Mouse (Mus musculus) right cerebral cortex, postnatal 4 days (tissue): Measurements from ENCODE around the gene Atp13a2.

ENCODE experiments used
- DNase-seq: peaks from one replicate; pipeline ENCODE4 v3.0.0-alpha.2; 2022

Atp13a2 gene

DNA sequence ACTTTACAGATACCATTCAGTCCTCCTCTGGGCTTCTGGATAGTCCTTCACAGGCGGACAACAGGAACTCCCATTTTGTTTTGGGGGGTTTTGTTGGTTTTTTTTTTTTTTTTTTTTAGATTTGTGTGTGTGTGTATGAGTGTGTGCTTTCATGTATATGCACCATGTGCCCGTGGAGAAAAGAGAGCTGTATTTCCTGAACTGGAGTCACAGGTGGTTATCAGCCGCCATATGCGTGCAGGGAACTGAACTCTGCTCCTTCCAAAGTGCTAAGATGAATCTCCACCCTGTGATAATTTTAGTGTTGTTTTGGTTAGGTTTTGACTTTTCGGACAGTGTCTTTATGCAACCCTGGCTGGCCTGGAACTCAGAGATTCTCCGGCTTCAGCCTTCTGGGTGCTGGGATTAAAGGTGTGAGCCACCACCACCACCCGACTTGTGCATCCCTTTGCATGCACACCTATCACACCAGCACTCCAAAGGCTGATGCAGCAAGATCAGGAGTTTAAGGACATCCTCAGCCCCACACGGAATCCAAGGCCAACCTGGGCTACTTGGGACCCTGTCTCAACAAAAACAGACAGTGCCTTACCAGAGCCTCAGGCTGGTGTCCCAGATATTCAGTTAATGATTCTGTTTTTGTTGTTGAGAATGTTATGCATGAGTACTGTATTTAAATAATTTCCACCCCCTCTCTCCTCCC is 24.3 kb upstream of the Atp13a2 start:
- DNase-seq: no peak

DNA sequence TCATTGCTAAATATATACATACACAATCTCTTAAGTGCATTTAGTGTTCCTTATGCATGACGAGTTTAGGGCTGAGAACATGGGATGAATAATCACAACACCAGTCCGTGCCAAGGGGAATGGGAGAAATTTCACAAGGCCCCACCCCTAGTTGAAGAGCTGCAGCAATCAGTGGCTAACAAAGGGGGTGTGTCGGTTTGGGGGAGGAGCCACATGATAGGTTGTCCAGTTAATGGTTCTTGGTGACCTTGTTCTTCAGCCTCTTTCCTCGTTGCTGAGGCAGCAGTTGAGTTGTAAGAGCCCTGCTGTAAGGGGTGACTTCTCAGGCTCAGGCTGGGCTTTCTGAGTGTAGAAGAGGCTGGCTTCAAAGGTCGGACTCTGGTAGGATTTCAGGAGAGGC is 23.7 kb upstream of the Atp13a2 start:
- DNase-seq: no peak

DNA sequence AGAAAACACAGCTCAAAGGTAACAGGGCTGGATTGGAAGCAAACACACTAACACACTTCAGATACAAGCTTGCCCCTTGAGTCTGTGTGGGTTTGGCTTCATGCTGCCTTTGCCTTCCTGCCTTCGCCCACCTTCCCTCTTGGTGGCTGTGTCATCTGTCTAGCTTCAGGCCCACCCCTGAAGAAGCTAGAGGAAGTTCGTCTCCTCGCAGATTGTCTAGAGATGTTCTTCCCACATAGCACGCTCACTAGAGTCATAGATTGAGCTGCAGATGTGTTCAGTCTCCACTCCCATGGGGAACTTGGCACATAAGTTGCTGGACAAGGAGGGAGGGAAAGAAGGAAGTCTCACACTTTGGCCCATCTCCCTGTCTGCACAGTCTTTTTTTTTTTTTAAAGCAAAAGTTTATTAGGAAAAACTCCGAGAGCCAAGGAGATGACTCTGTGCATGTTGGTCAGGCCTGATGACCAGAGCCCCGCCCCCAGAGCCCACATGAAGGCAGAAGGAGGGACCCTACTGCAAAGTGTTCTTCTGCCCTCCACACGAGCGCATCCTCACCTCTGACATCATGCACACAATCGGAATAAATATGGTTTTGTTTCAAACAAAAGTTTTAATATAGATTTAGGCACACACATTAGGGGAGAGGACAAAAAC is 22.6 kb upstream of the Atp13a2 start:
- DNase-seq: no peak

DNA sequence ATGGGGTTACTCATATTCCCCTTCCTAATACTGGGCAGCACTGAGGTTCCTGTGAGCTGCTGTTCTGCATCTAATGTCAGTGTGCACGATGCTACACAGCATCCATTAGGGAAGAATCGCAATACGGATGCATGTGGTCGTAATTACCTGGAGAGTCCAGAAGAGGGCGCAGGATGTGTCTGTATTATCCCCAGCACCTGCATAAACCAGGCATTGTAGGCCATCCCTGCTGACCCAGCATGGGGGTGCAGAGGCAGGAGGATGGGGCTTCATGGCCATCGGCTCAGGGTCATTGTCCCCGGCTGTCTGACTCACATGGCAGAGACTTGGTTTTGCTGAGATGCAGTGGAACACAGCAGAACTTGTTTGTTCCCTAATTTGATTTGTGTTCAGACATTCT is 22.1 kb upstream of the Atp13a2 start:
- peak; percentile 66 for DNase-seq

DNA sequence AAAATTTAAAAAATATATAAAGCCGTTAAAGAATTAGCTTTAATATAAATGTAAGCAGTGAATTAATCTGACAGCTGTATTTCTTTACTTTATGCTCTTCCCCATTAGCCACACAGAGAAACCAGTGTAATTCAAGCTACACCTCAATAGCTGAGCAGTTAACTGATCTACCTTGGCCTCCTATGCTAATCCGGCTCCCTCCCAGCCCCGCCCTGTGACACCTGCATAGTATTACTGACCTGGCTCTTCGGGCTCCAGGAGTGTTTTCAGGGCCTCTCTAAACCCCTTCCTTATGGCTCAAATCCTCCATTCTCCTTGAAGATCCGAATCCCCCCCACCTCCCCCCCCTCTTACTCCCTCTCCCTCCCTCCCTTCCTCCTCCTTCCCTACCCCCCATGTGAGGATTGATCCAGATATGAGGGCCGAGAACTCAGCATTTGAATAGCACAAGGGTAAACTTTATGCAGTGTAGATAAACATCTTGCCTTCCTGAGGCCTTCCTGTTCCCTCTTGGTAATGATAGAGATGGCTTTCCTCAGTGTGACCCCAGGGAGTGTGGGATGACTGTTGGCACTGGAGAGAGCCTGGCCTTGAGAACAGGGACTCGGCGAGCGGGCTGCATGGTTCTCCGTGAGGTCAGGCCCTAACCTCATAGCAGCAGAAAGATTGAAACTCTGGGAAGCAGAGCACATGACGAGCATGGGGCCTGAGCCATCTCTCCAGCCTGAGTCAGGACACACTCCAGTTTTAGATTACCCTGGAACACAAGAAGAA is 19.1 kb upstream of the Atp13a2 start:
- DNase-seq: no peak

DNA sequence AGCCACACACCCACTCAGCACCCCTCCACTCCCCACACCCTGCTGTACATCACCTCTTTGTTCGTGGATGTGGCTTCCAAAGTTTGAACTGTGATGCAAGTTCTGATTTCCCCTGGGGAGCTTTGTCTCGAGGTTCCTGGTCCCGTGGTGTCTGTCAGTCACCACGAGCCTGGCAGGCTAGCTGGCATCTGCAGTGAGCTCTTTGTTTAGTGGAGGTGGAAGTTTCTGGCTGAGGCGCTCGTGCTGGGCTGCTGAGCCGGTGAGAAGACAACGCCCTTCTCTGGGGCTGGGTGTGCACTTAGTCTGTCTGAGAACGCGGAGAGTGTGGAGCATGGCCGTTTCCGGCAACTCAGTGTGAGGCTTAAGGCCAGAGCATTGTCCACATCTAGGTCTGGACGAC is 15.0 kb upstream of the Atp13a2 start:
- no peak for DNase-seq

DNA sequence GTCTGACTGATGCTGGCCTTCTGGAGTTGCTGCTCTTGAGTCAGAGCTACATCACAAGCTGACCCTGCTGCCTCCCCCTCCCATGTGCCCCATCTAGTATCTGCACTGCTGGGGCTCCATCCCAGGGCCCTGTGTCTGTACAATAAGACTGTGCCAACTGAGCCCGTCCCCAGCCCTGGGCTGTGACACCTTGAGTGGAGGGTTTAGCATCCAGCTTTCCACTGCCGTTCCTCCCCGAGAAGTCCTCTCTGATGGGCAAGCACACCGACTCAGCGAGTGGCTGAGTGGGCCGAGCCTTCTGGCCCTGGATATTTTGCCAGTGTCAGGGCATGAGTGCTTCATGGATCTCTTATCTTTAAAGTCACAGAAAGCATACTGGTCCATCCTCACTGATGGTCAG is 12.3 kb upstream of the Atp13a2 start:
- no peak for DNase-seq

DNA sequence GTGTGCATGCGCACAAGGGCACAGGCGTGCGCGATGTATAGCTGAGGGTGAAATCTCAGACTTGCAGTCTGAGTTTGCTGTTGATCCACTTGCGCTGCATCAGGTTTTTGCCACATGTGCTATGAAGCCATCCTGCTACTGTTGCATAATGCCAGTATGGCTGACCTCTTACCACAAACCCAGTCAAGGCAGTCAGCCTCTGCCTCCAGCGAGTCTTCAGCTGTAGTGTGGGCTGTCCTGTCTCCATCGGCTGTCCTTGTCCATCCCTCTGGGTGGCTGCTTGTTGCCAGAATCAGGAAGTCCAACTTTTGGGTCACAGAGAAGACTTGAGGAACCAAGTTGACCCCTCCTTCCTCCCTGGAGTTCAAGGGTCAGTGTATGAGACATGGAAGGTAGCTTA is 11.3 kb upstream of the Atp13a2 start:
- DNase-seq: no peak

DNA sequence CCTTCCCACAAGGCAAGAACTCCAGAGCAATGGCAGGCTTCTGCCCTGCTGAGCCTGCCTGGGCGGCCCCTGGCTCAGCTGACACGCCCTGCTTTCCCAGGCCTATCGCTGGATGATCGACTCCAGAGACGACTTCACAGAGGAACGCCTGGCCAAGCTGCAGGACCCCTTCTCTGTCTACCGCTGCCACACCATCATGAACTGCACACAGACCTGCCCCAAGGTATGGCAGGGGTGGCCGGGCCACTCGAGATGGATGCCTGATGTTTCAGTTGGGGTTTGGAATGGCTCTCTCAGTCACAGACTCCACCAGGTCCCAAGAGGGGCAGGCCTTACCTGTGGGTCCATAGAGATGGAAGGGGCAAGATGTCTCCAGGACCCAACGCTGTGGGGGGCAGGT is 9.4 kb upstream of the Atp13a2 start:
- no peak for DNase-seq

DNA sequence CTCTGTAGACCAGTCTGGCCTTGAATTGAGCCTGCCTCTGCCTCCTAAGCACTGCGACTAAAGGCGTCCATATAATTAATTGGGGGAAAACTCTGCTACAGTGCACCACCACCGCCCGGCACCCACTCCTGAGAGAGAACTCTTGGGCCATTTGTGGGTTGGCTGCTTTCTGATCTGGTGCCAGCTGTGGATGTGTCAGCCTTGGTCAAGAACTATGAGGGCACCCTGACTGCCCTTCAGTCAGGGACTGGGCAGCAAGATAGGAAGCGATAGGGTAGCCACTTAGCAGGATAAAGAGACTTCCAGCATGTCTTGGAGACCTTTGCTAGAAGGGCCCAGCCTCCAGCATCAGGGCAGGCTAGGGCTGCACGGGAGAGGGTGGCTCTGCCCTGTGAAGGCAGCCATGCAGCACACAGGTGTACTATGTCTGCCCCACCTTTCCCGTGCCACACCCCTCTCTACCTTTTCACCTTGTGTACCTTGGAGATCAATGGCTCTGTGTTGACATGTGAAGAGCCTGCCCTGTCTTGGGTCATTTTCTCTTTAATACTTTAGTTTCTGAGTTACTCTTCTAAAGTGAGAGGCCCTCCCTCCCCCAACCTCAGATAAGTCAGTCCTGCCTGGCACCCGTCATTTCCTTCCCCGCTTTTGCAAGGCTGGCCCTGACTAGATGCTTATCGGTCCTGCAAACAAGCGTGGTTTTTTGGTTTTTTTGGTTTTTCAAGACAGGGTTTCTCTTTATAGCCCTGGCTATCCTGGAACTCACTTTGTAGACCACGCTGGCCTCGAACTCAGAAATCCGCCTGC is 8.6 kb upstream of the Atp13a2 start:
- DNase-seq: no peak

DNA sequence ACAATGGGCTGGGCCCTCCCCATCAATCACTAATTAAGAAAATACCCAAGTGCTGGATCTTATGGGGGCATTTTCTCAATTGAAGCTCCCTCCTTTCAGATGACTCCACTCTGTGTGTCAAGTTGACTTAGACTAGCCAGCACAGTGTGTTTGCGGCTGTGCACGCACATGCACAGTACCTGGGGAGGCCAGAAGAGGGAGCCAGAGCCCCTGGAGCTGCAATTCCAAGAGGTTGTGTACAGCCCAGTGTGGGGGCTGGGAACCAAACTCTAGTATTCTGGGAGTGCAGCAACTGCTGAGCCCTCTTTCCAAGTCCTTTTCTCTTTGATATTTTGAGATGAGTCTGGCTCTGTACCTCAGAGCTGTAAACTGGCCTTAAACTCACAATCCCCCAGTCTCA is 5.1 kb upstream of the Atp13a2 start:
- no peak for DNase-seq

DNA sequence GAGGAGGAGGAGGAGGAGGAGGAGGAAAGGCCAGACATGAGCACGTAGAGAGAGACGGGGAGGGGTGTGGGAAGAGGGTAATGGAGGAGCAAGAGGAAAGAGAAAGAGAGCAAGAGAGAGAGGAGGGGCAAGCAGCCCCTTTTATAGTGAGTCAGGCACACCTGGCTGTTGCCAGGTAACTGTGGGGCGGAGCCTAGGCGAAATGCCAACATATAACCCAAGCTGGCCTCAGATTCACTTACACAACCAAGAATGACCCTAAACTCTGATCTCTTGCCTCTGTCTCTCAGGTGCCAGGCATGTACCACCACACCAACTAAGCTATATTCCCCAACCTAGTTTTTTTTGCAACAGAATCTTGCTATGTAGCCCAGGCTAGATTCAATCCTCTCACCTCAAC is 3.9 kb upstream of the Atp13a2 start:
- no peak for DNase-seq

DNA sequence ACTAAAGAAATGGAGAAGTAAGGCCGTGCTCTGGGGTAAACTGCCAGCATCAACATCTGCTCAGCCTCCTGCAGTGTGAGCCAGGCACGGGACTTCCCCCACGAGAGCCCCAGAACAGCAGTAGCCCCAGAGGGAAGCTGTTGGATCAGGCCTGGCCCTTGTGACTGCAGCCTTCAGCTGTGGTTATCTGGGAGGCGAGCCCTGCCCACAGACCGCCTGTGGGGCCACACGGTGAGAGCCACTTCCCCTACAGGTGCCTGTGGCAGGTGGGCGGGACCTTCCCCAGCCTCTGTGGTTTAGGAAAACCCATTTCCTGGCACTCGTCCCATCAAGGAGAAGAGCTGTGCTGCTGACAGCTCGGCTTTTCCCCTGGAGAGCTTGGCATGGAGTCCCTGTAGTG is 3.2 kb upstream of the Atp13a2 start:
- DNase-seq: no peak

DNA sequence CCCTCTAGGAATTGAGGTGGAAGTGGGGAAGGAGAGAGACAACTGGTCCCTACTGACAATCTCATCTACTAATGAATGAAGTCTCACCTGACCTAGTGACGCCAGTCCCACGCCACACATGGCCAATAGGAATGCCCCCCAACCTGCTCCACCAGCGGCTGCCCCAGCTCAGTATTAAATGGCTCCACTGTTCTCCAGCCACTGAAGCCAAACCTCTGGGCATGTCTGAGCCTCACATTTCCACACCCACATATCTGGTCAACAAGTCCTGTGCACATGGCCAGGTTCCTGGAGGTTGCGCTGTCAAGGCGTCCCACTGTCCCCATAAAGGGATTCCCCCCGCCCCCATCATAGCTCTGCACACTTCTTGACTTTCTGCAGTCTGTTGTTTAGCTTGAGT is 2.1 kb upstream of the Atp13a2 start:
- no peak for DNase-seq

DNA sequence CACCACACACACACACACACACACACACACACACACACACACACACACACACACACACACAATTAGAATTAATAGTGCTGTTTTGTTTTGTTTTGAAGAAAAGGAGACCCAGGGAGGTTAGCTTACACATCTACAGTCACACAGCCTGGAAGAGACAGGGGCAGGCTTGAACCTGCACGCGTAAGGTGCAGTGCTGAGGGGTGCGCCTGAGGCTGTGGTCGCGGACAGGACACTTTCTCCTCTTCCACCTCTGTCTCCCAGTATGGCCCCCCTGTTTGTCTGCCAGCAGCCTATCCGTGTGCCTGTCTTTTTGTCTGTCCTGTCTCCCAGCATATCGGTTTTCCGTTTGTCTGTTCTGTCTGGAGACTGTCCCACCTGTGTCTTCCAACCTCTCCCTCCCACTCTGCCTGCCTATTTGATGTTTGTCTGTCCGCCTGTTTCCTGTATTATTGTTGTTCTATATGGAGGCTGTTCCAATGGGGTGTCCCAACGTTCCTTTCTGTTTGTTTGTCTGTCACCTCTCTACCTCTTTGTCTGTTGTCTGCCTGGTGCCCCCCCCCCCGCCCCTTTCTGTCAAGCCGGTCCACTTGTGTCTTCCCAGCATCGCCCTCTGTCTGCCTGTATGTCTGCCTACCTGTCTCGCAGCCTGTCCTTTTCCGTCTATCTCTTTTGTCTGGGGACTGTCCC is 506 bp upstream of the Atp13a2 start:
- no peak for DNase-seq

DNA sequence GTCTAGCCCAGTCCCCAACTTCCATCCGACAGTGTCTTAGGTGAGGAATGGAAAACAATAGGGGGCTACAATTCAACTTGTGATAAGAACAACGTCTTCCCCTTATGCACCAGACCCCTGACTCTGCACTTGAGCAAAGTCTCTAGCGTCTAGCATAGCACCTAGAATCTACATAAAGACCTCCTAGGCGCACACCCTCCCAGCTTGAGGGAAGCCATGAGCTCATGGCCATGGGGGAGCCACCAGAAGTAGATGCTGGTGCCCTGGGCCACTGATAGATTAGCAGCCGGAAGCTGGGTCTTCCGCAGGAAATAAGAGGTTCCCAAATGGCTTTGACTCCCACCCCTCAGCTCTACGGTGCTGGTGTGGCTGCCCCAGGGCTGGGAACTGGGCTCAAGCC is 803 bp downstream of the Atp13a2 start:
- no peak for DNase-seq

DNA sequence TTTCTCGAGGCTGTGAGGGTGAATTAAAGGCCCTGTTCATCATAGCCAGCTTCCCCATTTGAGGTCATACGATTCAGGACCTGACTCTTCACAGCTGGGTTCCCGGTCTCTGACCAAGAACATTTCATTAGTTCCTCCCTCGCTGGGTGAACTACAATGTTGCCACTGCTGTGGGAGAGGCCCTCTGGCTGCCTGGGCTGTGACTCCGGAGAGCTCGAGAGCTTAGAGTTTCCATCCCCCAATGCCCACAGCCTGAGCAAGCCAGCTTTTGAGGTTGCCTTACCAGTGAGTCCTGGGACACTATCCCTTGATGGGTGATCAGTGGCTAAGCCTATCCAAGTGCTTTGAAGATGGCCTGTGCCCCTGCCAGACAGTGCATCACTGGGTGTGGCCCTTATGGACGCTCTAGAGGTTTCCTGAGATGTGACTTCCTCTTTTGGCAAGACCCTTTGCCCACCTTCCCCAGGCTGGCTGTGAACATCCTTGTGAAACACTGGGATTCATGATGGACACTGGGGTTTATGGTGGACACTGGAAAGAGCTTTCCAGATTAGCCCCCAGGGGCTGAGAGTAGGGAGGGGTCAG is 2.1 kb downstream of the Atp13a2 start:
- DNase-seq: no peak

DNA sequence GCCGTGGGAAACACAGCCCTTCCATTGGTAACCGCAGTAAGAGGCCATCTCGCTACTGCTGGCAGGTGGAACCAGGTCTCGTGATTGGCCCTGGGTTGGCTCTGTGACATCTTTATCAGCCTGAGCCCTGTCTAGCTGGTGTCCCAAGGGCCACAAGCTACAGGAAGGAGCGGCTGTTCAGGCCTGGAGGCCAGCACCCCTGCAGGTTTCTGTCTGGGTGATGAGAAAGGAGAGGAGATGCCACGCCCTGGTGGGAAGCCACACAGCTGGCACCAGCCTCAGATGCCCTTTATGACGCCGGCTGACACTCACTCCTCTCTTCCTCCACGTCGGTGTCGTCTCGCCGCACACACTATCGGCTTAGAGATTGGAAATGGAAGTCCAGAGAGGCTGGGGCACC is 2.8 kb downstream of the Atp13a2 start:
- DNase-seq: no peak

DNA sequence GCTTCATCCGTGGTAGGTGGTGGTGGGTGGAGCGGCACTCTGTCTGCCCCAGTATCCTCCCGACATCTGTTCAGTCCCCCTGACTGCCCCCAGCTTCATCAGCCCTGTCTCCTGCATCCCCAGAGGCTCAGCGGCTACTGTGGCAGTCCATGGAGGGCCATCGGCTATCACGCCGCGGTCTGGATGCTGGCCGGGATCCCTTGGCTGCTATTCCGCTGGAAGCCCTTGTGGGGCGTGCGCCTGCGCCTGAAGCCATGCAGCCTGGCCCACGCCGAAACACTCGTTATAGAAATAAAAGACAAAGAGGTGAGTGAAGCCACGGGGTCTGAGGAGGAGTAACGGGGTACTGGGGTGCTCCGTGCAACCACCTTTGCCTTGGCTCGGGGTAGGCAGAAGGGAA is 5.5 kb downstream of the Atp13a2 start:
- DNase-seq: no peak

DNA sequence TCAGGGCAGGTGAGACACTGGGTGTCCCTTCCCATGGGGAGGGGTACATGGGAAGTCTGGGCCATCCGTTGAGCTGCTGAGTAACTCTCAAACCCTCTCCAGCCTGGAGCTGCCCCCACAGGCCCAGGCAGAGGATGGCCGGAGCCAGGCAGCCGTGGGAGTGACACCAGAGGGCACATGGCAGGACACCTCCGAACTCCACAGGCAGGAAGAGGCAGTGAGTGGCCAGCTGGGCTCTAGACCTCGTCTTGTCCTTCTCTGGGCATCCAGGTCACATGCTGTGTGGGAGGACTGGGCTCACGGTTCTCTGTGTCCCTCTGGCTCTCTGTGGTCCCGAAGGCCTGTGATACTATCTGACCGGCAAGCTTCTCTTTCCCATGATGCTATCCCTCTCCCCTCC is 7.2 kb downstream of the Atp13a2 start:
- no peak for DNase-seq

DNA sequence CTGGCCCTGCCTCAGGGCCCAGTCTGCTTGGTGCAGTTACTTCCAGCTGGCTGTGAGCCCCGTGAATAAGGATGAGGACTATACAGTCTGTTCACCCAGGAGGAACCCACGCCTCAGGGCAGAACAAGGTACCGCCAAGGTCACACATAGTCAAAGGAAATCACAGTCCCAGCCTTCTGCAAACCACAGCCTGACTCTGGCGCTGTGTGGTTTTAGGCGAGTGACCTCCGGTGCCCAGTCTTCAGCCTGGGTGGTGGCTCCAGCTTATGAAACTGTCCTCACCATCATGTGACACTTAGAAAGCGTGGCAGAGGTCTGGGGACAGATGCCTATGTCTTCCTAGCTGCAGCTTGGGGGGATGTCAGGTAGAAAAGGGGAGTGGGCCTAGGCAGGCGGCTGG is 9.1 kb downstream of the Atp13a2 start:
- DNase-seq: no peak

DNA sequence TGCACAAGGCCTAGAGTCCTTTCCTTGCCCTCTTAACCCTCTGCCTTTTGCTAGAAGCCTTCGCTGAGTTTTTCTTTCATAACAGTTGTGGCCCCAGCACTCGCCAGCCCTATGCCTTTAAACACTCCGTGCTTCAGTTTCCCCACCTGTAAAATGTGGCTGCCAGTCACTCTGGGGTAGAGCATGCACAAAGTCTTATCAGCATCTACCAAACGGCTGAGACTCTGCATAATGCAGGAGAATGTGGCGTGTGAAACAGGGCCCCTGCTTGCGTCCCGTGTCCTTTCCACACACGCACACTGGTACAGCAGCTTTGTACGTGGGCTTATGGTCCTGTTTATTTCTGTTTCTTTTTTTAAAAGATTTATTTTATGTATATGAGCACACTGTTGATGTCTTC is 10.1 kb downstream of the Atp13a2 start:
- no peak for DNase-seq
